Mouse (Mus musculus): ENCODE data around the gene Mlh3. TPM values are rescaled to one million over a fixed set of nuclear protein-coding genes. Genes with fewer than 3 reads are reported as not detected.
A peak's percentile ranks its signal among the peaks of the same experiment; 100 is the strongest.

The Mlh3 gene
- polyA plus RNA-seq, 1 experiment from 2014 or later, result 7.5 TPM

DNA sequence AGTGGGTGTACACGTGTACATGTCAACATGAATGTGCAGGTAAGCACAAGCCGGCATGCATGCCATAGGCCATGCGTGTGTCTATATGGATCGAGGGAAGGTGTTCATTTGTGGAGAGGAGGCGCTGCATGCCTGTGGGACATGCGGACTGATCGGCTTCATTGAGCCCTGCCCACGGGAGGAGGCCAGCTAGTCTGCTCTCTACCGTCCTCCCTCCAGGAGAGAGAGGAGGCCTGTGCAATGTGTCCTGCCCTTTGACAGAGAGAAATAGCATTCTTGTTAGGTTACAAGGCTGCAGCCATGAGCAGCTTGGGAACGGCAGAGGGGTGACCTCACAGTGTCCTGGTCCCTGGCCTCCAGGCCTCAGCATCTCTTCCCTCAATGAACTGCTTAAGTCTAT is 74.2 kb downstream of the Mlh3 start:
- 91% methylated on average over 10 of the region's 10 CpGs for WGBS
- H3K27me3 ChIP-seq, result 0 out of 2 replicates have a peak, but pooled peaks cover 3% of the 10 kb centered on the region
- ATAC-seq, result no peak

DNA sequence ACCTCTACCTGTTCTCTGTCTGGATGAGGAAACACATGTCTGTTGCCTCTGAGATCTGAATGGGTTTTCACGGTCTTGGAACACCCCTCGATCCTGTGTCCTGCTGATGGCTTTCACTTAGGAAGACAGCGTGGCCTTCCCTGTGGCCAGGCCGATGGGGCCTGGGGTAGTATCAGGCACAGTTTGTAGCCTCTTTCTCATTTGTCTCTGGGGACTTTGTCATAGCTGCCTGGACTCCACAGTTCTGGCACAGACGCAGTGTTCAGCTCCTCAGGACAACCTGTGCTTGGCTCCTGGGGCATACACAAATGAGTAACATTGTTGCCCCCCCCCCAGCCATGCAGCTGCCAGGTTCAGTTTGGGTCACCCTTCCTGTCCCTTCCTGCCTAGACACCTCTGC is 75.3 kb downstream of the Mlh3 start:
- H3K36me3 ChIP-seq (ENCODE audit: poor library complexity, severe bottlenecking), result no peaks in the 10 kb centered on the region
- WGBS, result 86% methylated on average over 5 of the region's 5 CpGs

More for the DNA sequence above, 74.2 kb downstream of the Mlh3 start:
- Histone ChIP-seq H3K9ac (no peak overlapping the region), H3K4me1 (peaks cover 38% of the 10 kb centered on the region), H3K4me3 (no peak overlapping the region), H3K36me3 (ENCODE audit: poor library complexity, severe bottlenecking) (no peaks in the 10 kb centered on the region), H3K4me2 (no peak overlapping the region), H3K9me3 (replicated peaks) (no peaks in the 10 kb centered on the region), H3K27ac (no peak overlapping the region)

DNA sequence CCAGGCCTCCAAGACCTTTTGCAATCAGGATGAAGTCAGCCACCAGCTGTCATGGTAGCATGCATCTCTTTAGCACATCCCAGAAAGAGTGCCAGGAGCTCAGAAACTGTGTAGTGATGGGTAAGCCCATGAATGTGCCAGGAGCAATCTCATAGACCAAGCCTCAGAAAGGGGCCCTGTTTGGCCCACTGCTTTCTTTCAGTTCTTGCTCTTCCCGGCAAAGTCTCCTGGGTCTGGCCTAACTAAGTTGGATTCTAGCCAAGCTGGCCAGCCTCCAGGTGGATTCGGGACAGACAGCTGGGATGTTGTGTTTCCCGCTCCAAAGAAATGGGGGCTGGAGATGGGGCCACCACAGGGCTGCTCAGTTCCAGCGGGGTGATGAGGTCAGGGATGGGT is 75.8 kb downstream of the Mlh3 start:
- H3K4me1 ChIP-seq, result peaks cover 29% of the 10 kb centered on the region
- 0 out of 2 replicates have a peak, but pooled peaks cover 3% of the 10 kb centered on the region for H3K27me3 ChIP-seq
- H3K27ac ChIP-seq, result peak overlapping the region; percentile 31
- ATAC-seq, result peak; percentile 41; the same call in 1 of the 2 replicates
- no peaks in the 10 kb centered on the region for H3K36me3 ChIP-seq (ENCODE audit: poor library complexity, severe bottlenecking)
- no peak overlapping the region for H3K9ac ChIP-seq
- H3K9me3 ChIP-seq (replicated peaks), result no peaks in the 10 kb centered on the region
- 36% methylated on average over 4 of the region's 4 CpGs for WGBS
- H3K4me3 ChIP-seq, result no peak overlapping the region
- H3K4me2 ChIP-seq, result no peak overlapping the region

More for the DNA sequence above, 75.3 kb downstream of the Mlh3 start:
- Histone ChIP-seq H3K4me1 (peaks cover 29% of the 10 kb centered on the region), H3K9me3 (replicated peaks) (no peaks in the 10 kb centered on the region), H3K27ac (peak overlapping the region; percentile 31), H3K4me2 (no peak overlapping the region), H3K4me3 (no peak overlapping the region), H3K9ac (no peak overlapping the region), H3K27me3 (0 out of 2 replicates have a peak, but pooled peaks cover 3% of the 10 kb centered on the region)
- ATAC-seq, result no peak

DNA sequence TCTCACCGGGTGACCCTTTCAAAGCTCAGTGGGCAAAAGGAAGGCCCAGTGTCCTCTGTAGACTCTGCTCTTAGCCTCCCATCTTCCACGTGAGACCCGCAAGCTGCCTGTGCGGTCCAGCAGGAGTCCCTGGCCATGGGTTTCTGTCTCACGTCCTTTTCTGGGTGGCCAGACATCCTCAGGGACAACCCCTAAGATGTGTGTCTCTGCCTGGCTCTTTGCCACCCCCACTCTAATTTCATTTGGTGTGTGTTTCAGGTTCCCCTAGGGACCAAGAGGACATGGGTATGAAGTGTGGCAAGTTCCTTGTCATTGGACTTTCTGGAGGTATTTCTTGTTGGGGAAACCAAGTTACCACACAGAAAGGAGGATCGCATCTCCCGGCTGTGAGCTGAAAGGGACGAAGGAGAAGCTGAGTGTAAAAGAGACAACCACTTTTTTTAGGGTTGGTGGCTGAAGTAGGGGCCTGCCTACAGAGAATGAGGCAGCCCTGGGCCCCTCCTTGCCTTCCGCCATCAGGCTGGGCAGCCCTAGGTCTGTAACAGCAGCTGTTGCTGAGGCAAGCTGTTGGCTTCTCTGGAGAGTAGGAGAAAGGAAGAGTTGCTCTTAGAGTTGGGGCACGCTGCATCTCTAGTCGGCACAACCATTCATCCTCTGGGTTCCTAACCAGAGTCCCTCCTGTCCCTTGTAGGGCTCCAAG is 76.3 kb downstream of the Mlh3 start:
- Histone ChIP-seq H3K9me3 (replicated peaks) (no peaks in the 10 kb centered on the region), H3K4me1 (peaks cover 29% of the 10 kb centered on the region), H3K36me3 (ENCODE audit: poor library complexity, severe bottlenecking) (no peaks in the 10 kb centered on the region), H3K4me2 (no peak overlapping the region), H3K27ac (peak overlapping the region; percentile 31; the same call in 1 of the 2 replicates), H3K4me3 (no peak overlapping the region), H3K27me3 (0 out of 2 replicates have a peak, but pooled peaks cover 1% of the 10 kb centered on the region), H3K9ac (no peak overlapping the region)
- 84% methylated on average over 11 of the region's 11 CpGs for WGBS
- ATAC-seq, result peak; percentile 10; the same call in 1 of the 2 replicates

DNA sequence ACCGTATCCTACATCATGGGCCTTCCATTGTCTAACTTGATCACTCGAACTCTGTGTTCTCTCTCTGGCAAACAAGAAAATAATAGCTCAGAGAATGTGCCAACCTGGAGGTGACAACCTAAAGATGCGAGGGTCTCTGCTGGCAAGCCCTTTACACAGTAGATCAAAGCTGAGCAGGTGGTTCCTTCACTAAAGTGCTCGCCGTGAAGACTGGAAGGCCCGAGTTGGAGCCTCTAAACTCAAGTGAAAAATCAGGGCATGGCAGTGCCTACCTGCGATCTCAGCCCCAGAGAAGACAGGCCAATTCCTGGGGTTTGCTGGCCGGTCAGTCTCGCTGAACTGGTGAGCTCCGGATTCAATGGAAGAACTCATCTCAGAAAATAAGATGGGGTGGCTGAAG is 77.3 kb downstream of the Mlh3 start:
- Histone ChIP-seq H3K36me3 (ENCODE audit: poor library complexity, severe bottlenecking) (no peaks in the 10 kb centered on the region), H3K4me1 (peaks cover 29% of the 10 kb centered on the region), H3K4me3 (no peak overlapping the region), H3K9ac (no peak overlapping the region), H3K4me2 (no peak overlapping the region), H3K9me3 (replicated peaks) (no peaks in the 10 kb centered on the region), H3K27ac (no peak overlapping the region), H3K27me3 (no peaks in the 10 kb centered on the region)
- no peak for ATAC-seq
- 80% methylated on average over 10 of the region's 10 CpGs for WGBS

DNA sequence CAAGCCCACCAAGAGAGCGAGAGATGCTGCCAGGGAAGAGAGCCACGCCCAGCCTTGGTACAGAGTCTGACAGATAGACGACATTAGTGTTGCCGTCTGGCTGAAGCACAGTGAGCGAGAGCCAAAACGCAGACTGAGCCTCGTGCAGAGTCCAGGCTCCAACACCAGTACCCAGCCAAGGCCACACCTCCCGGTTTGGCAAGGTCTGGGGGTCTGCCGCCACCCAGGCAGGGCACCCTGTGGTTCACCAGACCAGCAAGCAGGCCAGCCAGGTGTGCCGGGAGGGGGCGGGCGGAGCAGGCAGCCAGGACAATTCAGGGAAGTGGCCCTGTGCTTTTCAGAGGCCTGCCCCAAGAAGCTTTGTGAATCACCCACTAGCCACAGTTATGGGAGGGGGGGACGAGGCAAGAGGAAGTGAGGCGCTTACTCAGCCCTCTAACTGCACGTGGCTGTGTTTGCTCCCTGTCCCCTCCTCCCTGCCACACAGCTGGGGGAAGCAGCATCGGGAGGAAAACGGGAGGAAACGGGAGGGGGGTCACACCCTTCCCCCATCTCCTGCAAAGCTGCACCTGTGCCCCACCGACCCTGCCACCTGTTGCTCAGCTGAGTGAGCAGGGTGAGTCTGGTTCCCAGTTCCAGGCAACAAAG is 77.8 kb downstream of the Mlh3 start:
- H3K4me2 ChIP-seq, result no peak overlapping the region
- no peak overlapping the region for H3K9ac ChIP-seq
- no peak for ATAC-seq
- peaks cover 29% of the 10 kb centered on the region for H3K4me1 ChIP-seq
- H3K4me3 ChIP-seq, result no peak overlapping the region
- H3K27ac ChIP-seq, result no peak overlapping the region
- 30% methylated on average over 19 of the region's 19 CpGs for WGBS
- no peaks in the 10 kb centered on the region for H3K9me3 ChIP-seq (replicated peaks)
- no peaks in the 10 kb centered on the region for H3K36me3 ChIP-seq (ENCODE audit: poor library complexity, severe bottlenecking)
- no peaks in the 10 kb centered on the region for H3K27me3 ChIP-seq

DNA sequence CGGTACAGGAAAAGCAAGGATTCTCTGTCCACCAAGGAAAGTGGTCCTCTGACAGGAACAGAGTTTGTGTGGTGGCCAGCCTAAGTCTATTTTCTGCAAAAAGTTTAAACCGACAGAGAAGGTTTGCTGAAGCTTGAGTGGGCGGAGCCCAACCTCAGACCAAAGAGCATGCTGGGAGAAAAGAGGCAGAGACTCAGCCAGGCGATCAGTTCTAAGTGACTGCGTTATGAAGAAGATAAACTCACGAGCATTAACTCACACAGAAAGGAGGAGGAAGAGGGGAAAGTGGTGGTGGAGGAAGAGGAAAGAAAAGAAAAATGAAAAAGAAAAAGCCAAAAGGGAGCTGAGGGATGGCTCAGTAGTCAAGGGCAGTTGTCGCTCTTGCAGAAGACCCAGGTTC is 80.1 kb downstream of the Mlh3 start:
- Histone ChIP-seq H3K4me1 (peaks cover 29% of the 10 kb centered on the region), H3K27me3 (no peaks in the 10 kb centered on the region), H3K9me3 (replicated peaks) (no peaks in the 10 kb centered on the region), H3K4me2 (no peak overlapping the region), H3K4me3 (no peak overlapping the region), H3K9ac (no peak overlapping the region), H3K36me3 (ENCODE audit: poor library complexity, severe bottlenecking) (no peaks in the 10 kb centered on the region), H3K27ac (no peak overlapping the region)
- ATAC-seq, result no peak
- 80% methylated on average over 7 of the region's 7 CpGs for WGBS

DNA sequence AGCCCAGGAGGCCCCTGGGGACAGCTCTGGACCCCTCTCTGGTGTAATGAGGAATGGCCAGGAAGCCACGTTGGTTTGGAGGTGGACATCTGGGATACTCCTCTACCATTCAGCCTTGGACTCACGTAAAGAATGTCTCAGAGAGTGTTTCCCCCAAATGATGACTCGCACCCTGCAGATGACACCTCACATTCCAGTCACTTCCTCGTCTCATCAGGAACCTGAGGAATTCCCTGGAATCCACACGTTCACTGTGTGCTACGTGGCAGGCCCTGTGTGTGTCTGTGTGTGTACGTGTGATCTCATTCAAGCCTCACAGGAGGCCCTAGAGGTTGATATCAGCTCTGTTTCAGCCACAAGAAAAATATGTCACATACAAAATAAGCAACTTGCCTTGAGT is 84.0 kb downstream of the Mlh3 start:
- Histone ChIP-seq H3K9ac (no peak overlapping the region), H3K36me3 (ENCODE audit: poor library complexity, severe bottlenecking) (no peaks in the 10 kb centered on the region), H3K9me3 (replicated peaks) (no peaks in the 10 kb centered on the region), H3K4me1 (peaks cover 15% of the 10 kb centered on the region), H3K4me2 (no peak overlapping the region), H3K27me3 (0 out of 2 replicates have a peak, but pooled peaks cover 4% of the 10 kb centered on the region), H3K4me3 (no peak overlapping the region), H3K27ac (no peak overlapping the region)
- 78% methylated on average over 7 of the region's 7 CpGs for WGBS
- ATAC-seq, result no peak

DNA sequence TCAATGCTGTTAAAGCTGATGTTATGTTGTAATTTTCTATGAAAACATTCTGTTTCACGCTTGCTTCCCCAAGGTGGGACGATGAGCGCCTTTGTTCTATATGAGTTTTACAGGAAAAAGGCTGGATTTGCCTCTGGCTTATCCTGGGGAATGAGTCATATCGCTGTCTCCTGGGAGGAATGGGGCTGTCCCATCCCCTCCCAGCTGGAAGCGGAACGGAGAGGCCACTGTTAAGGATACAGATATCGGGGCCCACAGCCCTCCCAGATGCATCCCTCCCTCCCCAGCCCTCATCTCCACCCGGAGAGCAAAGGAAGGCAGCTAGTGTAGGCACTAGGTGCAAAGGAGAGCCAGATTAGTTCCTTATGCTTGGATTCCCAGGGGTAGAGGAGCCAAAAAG is 84.6 kb downstream of the Mlh3 start:
- Histone ChIP-seq H3K9me3 (replicated peaks) (no peaks in the 10 kb centered on the region), H3K9ac (no peak overlapping the region), H3K4me1 (peaks cover 20% of the 10 kb centered on the region), H3K4me3 (no peak overlapping the region), H3K36me3 (ENCODE audit: poor library complexity, severe bottlenecking) (no peaks in the 10 kb centered on the region), H3K27me3 (0 out of 2 replicates have a peak, but pooled peaks cover 4% of the 10 kb centered on the region), H3K4me2 (no peak overlapping the region), H3K27ac (no peak overlapping the region)
- no peak for ATAC-seq
- 72% methylated on average over 7 of the region's 8 CpGs for WGBS

Small RNA genes within 50 kb of the gene (microRNA-seq; reads per million reads assigned to microRNA genes)
- not detected for gene Mir6938

Other genes starting within 250 kb of the Mlh3 start
- 2.4 and 2.7 TPM in 2 replicates for gene Prox2, start 159.8 kb downstream of the Mlh3 start, polyA plus RNA-seq (2015; fragmentation: Nextera tagmentation; extraction: Ambion mirVana)
- gene Dlst, start 159.8 kb downstream of the Mlh3 start, polyA plus RNA-seq (2015; fragmentation: Nextera tagmentation; extraction: Ambion mirVana), result 94.2 and 109 TPM in 2 replicates
- 8.6 and 12.2 TPM in 2 replicates for gene Rps6kl1, start 119.3 kb downstream of the Mlh3 start, polyA plus RNA-seq (2015; fragmentation: Nextera tagmentation; extraction: Ambion mirVana)
- 7.0 and 8.3 TPM in 2 replicates for gene Pgf, start 92.8 kb downstream of the Mlh3 start, polyA plus RNA-seq (2015; fragmentation: Nextera tagmentation; extraction: Ambion mirVana)
- gene Eif2b2, start 51.1 kb downstream of the Mlh3 start, polyA plus RNA-seq (2015; fragmentation: Nextera tagmentation; extraction: Ambion mirVana), result 93.1 and 100 TPM in 2 replicates
- gene Acyp1, start 17.8 kb upstream of the Mlh3 start, polyA plus RNA-seq (2015; fragmentation: Nextera tagmentation; extraction: Ambion mirVana), result 69.2 and 75.7 TPM in 2 replicates
- gene Zc2hc1c, start 18.0 kb upstream of the Mlh3 start, polyA plus RNA-seq (2015; fragmentation: Nextera tagmentation; extraction: Ambion mirVana), result 1.0 and 1.4 TPM in 2 replicates
- 13.4 and 15.6 TPM in 2 replicates for gene Nek9, start 68.8 kb upstream of the Mlh3 start, polyA plus RNA-seq (2015; fragmentation: Nextera tagmentation; extraction: Ambion mirVana)
- 173 and 187 TPM in 2 replicates for gene Tmed10, start 104.2 kb upstream of the Mlh3 start, polyA plus RNA-seq (2015; fragmentation: Nextera tagmentation; extraction: Ambion mirVana)
- gene Fos, start 203.3 kb upstream of the Mlh3 start, polyA plus RNA-seq (2015; fragmentation: Nextera tagmentation; extraction: Ambion mirVana), result 1.1 and 1.2 TPM in 2 replicates